Mouse (Mus musculus) bone marrow macrophage, adult 2 months (primary cell): ENCODE data around the gene Amz1.

Experiments used
- CTCF ChIP-seq: IDR thresholded peaks from 2 replicates; pipeline ENCODE4 v1.5.1; 2012; ENCODE audit warnings: low read depth, mild to moderate bottlenecking, low read length, moderate library complexity
- POLR2A ChIP-seq: IDR thresholded peaks from 2 replicates; pipeline ENCODE4 v1.6.1; 2012; ENCODE audit warnings: mild to moderate bottlenecking, low read depth, low read length, borderline replicate concordance

DNA sequence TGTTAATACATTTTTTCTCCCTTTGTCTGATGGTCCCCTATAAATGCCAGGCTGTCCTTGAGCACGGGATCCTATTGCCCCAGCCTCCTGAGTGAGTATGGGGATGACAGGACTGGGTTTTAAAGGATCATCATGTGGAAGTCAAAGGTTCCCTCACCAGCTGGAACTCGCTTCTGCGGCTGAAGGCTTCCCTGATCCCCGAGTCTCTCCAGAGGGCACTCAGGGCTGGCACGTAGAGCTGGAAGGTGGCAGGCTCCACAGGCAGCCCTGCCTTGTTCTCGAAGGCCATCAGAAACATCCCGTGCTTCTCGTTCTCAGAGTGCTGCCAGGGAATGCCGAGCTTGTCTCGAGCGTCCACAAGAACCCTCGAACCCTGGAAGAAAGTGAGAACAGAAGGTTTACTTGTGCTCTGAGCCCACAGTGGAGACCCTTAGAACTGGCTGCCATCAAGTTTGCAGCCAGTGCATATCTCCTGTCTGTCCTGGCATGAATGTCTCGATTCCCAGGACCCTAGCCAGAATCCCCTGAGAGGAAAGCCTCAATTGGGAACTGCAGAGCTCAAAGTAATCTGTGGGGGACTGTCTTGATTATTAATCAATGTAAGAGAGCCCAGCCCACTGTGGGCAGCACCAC is 61.4 kb downstream of the Amz1 start:
- no peak for TF ChIP-seq CTCF
- TF ChIP-seq POLR2A = no peak
